Mouse (Mus musculus): ENCODE results near the gene Osbpl7.
A peak's percentile ranks its signal among the peaks of the same experiment; 100 is the strongest.

GRCm38 (mm10) chr11:97029686-97030417 is 20.6 kb upstream of the Osbpl7 start, which contains the start of gene Scrn2:
- TF ChIP-seq CTCF (IDR thresholded peaks at IDR 0.05; ENCODE audit: control insufficient read depth, insufficient read depth, insufficient read length): peak; percentile 75
- no peak for TF ChIP-seq MYOD1 (IDR thresholded peaks at IDR 0.05; ENCODE audit: control insufficient read depth, insufficient read length, low read depth)
- no peak for TF ChIP-seq MYOG (IDR thresholded peaks at IDR 0.05; ENCODE audit: control insufficient read depth, extremely low read depth, insufficient read length)
- no peak for TF ChIP-seq USF1 (IDR thresholded peaks at IDR 0.05; ENCODE audit: low read depth)
